Mouse (Mus musculus) forebrain, embryonic 10.5 days (tissue): ENCODE data around the gene Pcbp1. TPM values are rescaled to one million over a fixed set of nuclear protein-coding genes. Genes with fewer than 3 reads are reported as not detected.
A peak's percentile ranks its signal among the peaks of the same experiment; 100 is the strongest.

Experiments
- DNase-seq: peaks from one replicate; pipeline ENCODE4 v3.0.0-alpha.2; 2017; ENCODE audit warnings: low spot score; ENCODE audit errors: extremely low spot score
- H3K27ac ChIP-seq: fragments of 300-500 bp; sonication (generic); 2 replicates; pipeline ENCODE4 v1.5.1; 2016; ENCODE audit warnings: mild to moderate bottlenecking
- H3K27me3 ChIP-seq: fragments of 300-500 bp; sonication (generic); 2 replicates; pipeline ENCODE4 v1.6.1; 2016; ENCODE audit warnings: mild to moderate bottlenecking; ENCODE audit not compliant: poor library complexity, severe bottlenecking
- H3K36me3 ChIP-seq: fragments of 300-500 bp; sonication (generic); replicated peaks from 2 replicates; pipeline ENCODE4 v1.6.1; 2016; ENCODE audit warnings: mild to moderate bottlenecking, moderate library complexity
- H3K4me1 ChIP-seq: fragments of 300-500 bp; sonication (generic); 2 replicates; pipeline ENCODE4 v1.6.1; 2016
- H3K4me3 ChIP-seq: fragments of 300-500 bp; sonication (generic); 2 replicates; pipeline ENCODE4 v1.5.1; 2016; ENCODE audit warnings: mild to moderate bottlenecking, moderate library complexity
- H3K9me3 ChIP-seq: fragments of 300-500 bp; sonication (generic); 2 replicates; pipeline ENCODE4 v1.6.1; 2016; ENCODE audit warnings: mild to moderate bottlenecking, moderate library complexity
- WGBS: fragments of 180-500 bp; shearing (Covaris S2); methylation state at CpG from one replicate; pipeline ENCODE4 v1.1.7; 2016; 5-methylcytosine and 5-hydroxymethylcytosine counted together
- polyA plus RNA-seq: library from polyadenylated mRNA; unstranded; fragments of >200 nt; fragmentation: Nextera tagmentation; extraction: Ambion mirVana; gene quantifications from 2 replicates; pipeline ENCODE4 v1.2.1, GENCODE M21; 2016

The Pcbp1 gene
- polyA plus RNA-seq, 1 experiment from 2014 or later, result 305 TPM

DNA sequence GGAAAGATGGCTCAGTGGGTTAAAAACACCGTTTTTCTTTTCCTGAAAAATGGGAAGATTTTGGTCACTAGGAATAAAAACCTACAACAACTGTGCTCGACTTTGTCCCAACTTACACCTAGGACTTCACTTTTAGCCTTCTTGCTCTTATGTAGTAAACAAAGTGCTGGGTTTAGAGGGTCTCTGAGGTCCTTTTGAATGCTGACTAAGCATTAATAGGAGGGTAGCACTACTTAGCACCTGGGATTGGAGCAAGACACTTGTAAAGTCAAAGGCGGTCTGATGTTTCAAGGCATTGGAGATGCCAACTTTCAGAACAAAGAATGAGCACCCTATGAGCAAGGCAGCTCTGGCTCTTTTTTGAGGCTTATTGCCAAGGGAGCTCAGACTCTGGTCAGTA is 17.7 kb upstream of the Pcbp1 start:
- WGBS, result 92% methylated on average over 3 of the region's 3 CpGs
- H3K27me3 ChIP-seq, result no peaks in the 10 kb centered on the region
- H3K36me3 ChIP-seq, result peaks cover 94% of the 10 kb centered on the region

DNA sequence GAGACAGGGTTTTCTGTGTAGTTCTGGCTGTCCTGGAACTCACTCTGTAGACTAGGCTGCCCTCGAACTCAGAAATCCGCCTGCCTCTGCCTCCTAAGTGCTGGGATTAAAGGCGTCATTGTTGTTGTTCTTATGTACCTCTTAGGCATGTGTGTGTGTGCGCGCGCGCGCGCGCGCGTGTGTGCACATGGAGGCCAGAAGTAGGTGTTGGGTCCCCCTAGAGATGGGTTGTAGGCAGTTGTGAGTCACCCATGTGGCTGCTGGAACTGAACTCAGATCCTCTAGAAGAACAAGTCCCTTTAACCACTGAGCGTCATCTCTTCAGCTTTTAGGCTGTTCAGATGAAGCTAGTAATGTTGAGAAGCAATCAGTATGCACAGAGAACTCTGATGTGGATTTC is 16.9 kb upstream of the Pcbp1 start:
- H3K4me1 ChIP-seq, result no peaks in the 10 kb centered on the region
- peaks cover 95% of the 10 kb centered on the region for H3K36me3 ChIP-seq

More for the DNA sequence above, 17.7 kb upstream of the Pcbp1 start:
- no peak overlapping the region for H3K4me3 ChIP-seq
- H3K9me3 ChIP-seq, result no peaks in the 10 kb centered on the region; the same call in 1 of the 2 replicates
- no peak for DNase-seq
- no peaks in the 10 kb centered on the region for H3K4me1 ChIP-seq
- H3K27ac ChIP-seq, result no peak overlapping the region

DNA sequence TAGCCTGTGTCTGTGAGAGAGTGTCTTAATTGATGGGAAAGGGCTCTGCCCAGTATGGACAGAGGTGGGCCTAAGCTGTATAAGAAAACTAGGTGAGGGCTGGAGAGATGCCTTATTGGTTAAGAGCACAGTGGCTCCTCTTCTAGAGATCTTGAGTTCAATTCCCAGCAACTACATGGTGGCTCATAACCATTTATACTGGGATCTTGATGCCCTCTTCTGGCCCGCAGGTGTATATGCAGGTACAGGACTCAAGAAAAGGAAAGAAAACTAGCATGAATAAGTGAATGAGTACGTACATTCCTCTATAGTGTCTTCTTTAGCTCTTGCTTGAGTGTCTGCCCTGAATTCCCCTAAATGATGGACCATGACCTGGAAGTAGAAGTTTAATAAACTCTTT is 15.5 kb upstream of the Pcbp1 start:
- no peaks in the 10 kb centered on the region; the same call in 1 of the 2 replicates for H3K9me3 ChIP-seq
- no peak overlapping the region for H3K27ac ChIP-seq
- H3K4me3 ChIP-seq, result no peak overlapping the region
- no peaks in the 10 kb centered on the region for H3K4me1 ChIP-seq
- H3K27me3 ChIP-seq, result no peaks in the 10 kb centered on the region
- peaks cover 95% of the 10 kb centered on the region for H3K36me3 ChIP-seq
- WGBS, result 87% methylated on average over 2 of the region's 2 CpGs
- DNase-seq, result no peak

More for the DNA sequence above, 16.9 kb upstream of the Pcbp1 start:
- H3K27ac ChIP-seq, result no peak overlapping the region
- H3K9me3 ChIP-seq, result no peaks in the 10 kb centered on the region; the same call in 1 of the 2 replicates
- H3K27me3 ChIP-seq, result no peaks in the 10 kb centered on the region
- H3K4me3 ChIP-seq, result no peak overlapping the region
- WGBS, result 97% methylated on average over 13 of the region's 13 CpGs
- DNase-seq, result no peak

DNA sequence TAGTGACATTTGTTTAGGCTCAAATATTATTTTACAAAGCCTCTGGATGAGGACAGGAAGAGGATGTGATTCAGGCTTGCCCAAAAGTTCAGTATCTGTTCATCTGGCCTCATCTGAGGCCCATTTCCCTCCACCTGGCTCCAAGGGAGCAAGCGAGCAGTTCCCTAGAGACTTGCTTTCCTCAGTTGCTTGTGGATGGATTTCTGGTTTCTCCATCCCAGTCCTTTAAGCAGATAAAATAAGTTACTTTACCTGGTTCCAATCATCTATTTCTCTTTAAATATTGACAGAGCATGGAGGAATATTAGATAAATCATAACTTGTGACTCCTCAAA is 2.3 kb upstream of the Pcbp1 start:
- Histone ChIP-seq H3K27ac (0 out of 2 replicates have a peak overlapping the region, but pooled peaks have one; percentile 51), H3K9me3 (no peaks in the 10 kb centered on the region), H3K36me3 (peaks cover 53% of the 10 kb centered on the region), H3K27me3 (no peaks in the 10 kb centered on the region), H3K4me3 (peak overlapping the region; percentile 16; the same call in 1 of the 2 replicates), H3K4me1 (peaks cover 19% of the 10 kb centered on the region)
- WGBS, result 94% methylated on average over 1 of the region's 1 CpGs
- DNase-seq, result no peak

DNA sequence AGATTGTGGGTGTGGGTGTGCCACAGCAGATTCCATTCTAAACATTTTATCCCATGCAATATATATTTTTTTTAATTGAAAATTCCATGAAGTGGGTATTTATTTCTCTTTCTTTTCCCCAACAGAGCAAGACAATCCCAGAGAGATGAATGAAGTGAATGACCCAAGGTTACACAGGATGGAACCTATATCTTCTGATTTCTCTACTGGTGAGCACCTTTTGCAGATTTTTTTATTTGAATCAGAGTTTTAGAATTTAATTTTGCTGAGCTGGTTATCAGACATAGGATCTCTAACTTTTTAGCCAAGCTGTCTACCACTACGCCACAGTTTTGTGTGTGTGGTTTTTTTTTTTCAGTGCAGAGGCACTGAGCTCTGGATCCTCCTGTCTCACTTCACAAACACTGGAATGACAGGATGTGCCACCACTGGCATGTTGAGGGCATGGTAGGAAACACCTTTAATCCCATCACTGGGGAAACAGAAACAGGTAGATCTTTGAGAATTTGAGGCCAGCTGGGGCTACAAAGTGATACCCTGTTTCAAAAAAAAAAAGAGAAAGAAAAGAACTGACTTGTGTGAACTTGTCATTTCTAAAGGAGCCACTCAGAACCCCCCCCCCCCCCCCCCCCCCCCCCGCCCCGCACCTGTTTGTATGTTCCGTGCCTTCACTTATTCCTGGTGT is 1.8 kb upstream of the Pcbp1 start:
- H3K4me3 ChIP-seq, result peak overlapping the region; percentile 98

DNA sequence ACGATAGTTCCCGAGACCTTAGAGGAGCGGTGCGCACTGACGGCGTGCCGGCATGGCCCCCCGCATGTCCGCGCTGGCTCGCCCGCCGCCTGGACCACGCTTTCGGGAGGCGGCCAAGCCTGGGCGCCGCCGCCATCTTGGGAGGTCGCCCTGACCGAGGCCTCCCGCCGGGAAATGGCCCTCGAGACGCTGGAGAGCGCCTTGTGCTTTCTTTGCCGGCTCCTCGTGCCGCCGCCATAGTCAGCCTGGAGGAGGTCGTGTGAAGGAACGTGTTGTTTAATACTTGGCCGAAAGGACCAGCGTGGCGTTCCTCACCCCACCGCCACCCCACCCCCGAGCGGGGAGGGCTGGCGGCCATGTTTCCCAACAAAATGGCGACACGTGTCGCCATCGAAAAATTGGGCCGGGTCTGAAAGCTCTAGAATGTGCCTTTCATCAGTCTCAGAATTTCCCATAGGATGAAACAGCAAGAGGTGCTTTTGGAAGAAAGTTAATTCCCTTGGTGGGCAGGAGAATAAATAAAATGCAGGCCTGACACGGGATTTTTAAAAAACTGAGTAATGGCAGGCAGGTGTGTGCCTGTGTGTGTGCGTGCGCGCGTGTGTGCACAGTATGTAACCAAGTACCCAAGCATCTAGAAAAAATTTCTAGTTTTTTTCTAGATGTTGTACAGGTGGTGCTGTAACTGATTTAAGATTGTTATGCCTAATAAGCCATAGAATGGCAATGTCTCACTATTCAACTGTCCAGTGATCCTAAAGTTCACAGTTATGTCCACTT is 1.0 kb upstream of the Pcbp1 start:
- Histone ChIP-seq H3K4me3 (peak overlapping the region; percentile 98), H3K4me1 (peaks cover 31% of the 10 kb centered on the region), H3K36me3 (peaks cover 52% of the 10 kb centered on the region), H3K9me3 (no peaks in the 10 kb centered on the region), H3K27ac (peak overlapping the region; percentile 100), H3K27me3 (no peaks in the 10 kb centered on the region)
- peak; percentile 87 for DNase-seq
- 6% methylated on average over 49 of the region's 49 CpGs for WGBS

More for the DNA sequence above, 1.8 kb upstream of the Pcbp1 start:
- no peak for DNase-seq
- H3K27me3 ChIP-seq, result no peaks in the 10 kb centered on the region
- no peaks in the 10 kb centered on the region for H3K9me3 ChIP-seq
- H3K4me1 ChIP-seq, result peaks cover 24% of the 10 kb centered on the region
- H3K36me3 ChIP-seq, result peaks cover 53% of the 10 kb centered on the region
- H3K27ac ChIP-seq, result peak overlapping the region; percentile 100
- 98% methylated on average over 1 of the region's 4 CpGs for WGBS

DNA sequence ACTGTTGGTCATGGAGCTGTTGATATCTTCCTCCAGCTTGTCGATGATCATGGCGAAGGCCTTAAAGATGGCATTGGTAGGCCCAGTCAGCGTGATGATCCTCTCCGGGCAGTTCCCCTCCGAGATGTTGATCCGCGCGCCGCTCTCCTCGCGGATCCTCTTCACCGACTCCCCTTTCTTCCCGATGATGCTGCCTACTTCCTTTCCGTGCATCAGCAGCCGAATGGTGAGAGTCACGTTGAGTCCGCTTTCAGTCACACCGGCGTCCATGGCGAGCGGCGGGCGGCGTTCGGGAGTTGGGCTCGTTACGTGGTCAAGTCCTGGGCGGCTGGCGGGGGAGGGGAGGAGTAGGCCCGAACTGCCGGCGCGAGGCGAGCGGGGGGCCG is 482 bp downstream of the Pcbp1 start:
- Histone ChIP-seq H3K27me3 (no peaks in the 10 kb centered on the region), H3K36me3 (peaks cover 53% of the 10 kb centered on the region), H3K4me1 (peaks cover 32% of the 10 kb centered on the region), H3K9me3 (no peaks in the 10 kb centered on the region), H3K4me3 (peak overlapping the region; percentile 98), H3K27ac (peak overlapping the region; percentile 100)
- under 1% methylated on average over 36 of the region's 36 CpGs for WGBS
- peak; percentile 83 for DNase-seq

DNA sequence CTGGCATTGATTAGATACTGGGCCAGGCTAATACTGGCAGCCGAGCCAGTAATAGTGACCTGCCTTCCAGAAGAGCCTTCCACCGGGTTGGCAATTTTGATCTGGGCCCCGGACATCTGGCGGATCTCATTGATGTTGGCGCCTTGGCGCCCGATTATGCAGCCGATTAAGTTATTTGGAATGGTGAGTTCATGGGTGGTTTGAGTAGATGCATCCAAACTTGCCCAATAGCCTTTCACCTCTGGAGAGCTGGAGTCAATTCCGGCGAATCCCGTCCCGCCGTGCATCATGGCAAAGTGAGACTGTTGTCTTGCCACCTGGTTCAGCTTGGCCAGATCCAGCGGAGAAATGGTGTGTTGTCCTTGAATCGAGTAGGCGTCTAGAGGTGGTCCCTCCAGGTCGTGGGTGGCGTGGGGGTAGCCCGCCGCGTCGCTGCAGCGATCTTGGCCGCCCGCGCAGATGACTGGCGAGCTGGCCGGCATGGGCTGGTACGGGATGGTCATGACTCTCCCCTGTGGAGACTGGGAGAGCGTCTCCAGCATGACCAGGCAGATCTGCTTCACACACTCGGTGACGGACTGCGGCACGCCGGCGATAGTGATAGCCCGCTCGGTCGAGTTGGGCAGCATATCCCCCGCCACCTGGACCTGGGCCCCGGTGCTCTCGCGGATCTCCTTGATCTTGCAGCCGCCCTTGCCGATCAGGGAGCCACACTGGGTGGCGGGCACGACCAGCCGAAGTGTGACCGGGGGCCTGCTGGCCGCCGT is 1.1 kb downstream of the Pcbp1 start:
- Histone ChIP-seq H3K36me3 (peaks cover 48% of the 10 kb centered on the region), H3K4me1 (peaks cover 32% of the 10 kb centered on the region), H3K4me3 (peak overlapping the region; percentile 98), H3K27ac (peak overlapping the region; percentile 100), H3K9me3 (no peaks in the 10 kb centered on the region), H3K27me3 (no peaks in the 10 kb centered on the region)
- WGBS, result under 1% methylated on average over 51 of the region's 51 CpGs
- peak; percentile 59 for DNase-seq

DNA sequence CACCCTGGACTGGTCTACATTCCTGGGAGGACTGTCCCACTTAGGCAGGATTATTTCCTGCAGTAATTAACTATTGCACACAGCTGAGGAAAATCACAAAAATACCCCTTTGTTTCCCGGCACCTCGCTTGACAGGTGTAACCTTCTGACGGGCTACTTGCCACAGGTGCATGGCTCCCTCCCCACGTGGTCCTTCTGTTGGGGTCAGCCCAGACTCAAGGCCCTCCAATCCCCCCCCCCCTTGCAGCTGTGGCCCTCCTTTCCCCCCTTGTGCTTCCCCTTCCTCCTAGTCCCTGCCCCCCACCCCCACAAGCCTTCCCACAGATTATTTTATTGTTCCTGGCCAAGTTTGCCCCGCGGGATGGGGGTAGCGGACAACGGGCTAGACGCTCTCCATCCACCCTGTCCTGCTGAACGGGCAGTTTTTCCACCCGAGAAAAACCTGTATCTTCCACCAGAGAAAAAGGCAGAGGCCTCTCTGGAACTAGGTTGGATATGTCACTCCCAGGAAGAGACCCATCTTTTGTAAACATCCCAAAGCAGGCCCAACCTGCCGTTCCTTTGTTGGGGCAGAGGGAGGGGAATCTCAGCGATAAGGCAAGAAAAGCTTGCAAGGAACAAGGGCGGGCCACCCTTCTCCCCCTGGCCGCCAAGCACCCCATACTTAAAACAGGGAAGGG is 2.2 kb downstream of the Pcbp1 start:
- WGBS, result 2% methylated on average over 15 of the region's 15 CpGs
- Histone ChIP-seq H3K27ac (peak overlapping the region; percentile 100), H3K4me3 (peak overlapping the region; percentile 98), H3K36me3 (peaks cover 42% of the 10 kb centered on the region), H3K4me1 (peaks cover 32% of the 10 kb centered on the region), H3K9me3 (no peaks in the 10 kb centered on the region), H3K27me3 (no peaks in the 10 kb centered on the region)
- DNase-seq, result peak; percentile 38

DNA sequence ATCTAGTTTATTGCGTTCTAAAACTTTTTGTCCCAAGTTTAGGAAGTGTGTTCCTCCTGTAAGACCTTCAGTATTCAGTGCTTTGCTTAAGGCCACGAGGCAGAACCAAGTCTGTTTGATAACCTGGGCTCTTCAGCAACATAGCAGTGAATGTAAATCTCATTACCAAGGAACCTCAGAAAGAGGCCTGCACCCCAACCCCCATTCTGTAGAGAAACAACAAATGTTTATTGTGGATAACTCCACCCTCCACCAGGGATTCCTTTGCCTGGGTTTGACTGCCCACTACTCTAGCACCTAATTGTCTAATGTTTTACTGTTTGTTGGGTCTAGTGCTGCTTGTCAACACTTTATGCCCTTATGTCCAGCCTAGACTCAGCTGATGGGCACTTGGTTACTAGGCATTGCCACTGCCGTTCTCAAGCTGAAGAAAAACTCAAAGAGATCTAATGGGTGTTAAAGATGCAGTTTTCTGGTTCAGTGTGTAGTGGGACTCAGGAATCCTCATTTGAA is 2.8 kb downstream of the Pcbp1 start:
- no peaks in the 10 kb centered on the region for H3K27me3 ChIP-seq
- H3K4me1 ChIP-seq, result peaks cover 30% of the 10 kb centered on the region
- H3K27ac ChIP-seq, result peak overlapping the region; percentile 100
- no peak for DNase-seq
- H3K36me3 ChIP-seq, result peaks cover 42% of the 10 kb centered on the region
- 56% methylated on average over 3 of the region's 3 CpGs for WGBS
- no peaks in the 10 kb centered on the region for H3K9me3 ChIP-seq
- peak overlapping the region; percentile 98 for H3K4me3 ChIP-seq

DNA sequence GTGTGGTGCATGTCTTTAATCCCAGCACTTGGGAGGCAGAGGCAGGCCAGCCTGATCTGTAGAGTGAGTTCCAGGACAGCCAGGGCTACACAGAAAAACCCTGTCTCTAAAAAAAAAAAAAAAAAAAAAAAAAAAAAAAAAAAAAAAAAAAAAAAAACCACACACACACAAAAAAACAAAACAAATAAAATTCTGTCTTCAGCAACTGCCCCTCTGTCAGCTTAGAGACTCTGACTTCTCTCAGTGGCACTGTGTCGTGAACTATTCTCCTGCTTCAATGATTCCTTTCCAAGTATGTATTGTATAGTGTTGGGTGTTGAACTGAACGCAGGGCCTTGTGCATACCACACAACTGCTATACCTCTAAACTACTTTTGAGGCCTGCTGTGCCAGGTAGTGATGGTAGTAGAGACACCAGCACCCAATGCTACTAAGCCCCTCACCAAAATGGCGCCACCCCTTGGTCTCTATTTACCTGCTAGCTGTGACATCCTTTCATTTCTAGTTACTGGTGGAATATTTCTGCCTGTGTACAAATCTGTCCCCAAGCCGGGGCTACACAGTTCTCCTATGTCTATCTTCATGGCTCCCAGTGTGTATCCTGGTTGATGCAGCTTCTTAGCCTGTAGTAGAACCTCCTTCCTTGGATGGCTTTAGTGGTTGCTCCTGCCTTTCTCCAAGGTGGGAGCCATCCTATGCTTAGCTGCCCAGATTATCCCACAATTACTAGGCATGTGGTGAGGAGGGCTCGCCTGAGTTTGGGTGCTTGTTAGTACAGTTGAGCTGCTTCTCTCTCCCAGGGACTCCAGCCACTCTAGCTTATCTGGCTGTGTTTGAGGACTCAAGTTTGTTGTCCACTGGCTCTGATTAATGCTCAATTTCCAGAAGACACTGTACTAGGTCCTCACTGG is 3.9 kb downstream of the Pcbp1 start:
- peak overlapping the region; percentile 98 for H3K4me3 ChIP-seq
- no peak for DNase-seq
- H3K4me1 ChIP-seq, result peaks cover 21% of the 10 kb centered on the region
- H3K27me3 ChIP-seq, result no peaks in the 10 kb centered on the region
- no peaks in the 10 kb centered on the region for H3K9me3 ChIP-seq
- no peak overlapping the region for H3K27ac ChIP-seq
- WGBS, result 76% methylated on average over 5 of the region's 5 CpGs
- H3K36me3 ChIP-seq, result peaks cover 42% of the 10 kb centered on the region
